Mouse (Mus musculus): Measurements from ENCODE around the gene Atxn1.
A peak's percentile ranks its signal among the peaks of the same experiment; 100 is the strongest.

Atxn1 gene

GRCm38 (mm10) chr13:45583061-45583460 lies 381.7 kb downstream of the Atxn1 start:
- no peak for DNase-seq (ENCODE audit: low read depth, low spot score)

- peak; percentile 42 for DNase-seq (ENCODE audit: low read depth, low spot score)
Measured at GRCm38 (mm10) chr13:45582294-45582693, 382.5 kb downstream of the Atxn1 start.

- DNase-seq (ENCODE audit: low read depth, low spot score), result no peak
Measured at GRCm38 (mm10) chr13:45579751-45580150, 385.1 kb downstream of the Atxn1 start.

- peak; percentile 76 for DNase-seq (ENCODE audit: low read depth, low spot score)
Measured at GRCm38 (mm10) chr13:45577784-45578183, 387.0 kb downstream of the Atxn1 start.

GRCm38 (mm10) chr13:45577366-45577765 lies 387.4 kb downstream of the Atxn1 start:
- DNase-seq (ENCODE audit: low read depth, low spot score), result no peak

GRCm38 (mm10) chr13:45576185-45576584 lies 388.6 kb downstream of the Atxn1 start:
- DNase-seq (ENCODE audit: low read depth, low spot score), result peak; percentile 95

GRCm38 (mm10) chr13:45572768-45573167 lies 392.0 kb downstream of the Atxn1 start:
- DNase-seq (ENCODE audit: low read depth, low spot score), result peak; percentile 66

GRCm38 (mm10) chr13:45571795-45572262 lies 393.0 kb downstream of the Atxn1 start:
- peak; percentile 82 for DNase-seq (ENCODE audit: low read depth, low spot score)

GRCm38 (mm10) chr13:45569932-45570331 lies 394.9 kb downstream of the Atxn1 start:
- DNase-seq (ENCODE audit: low read depth, low spot score), result peak; percentile 82

GRCm38 (mm10) chr13:45564946-45565345 lies 399.9 kb downstream of the Atxn1 start:
- DNase-seq (ENCODE audit: low read depth, low spot score), result no peak

GRCm38 (mm10) chr13:45562011-45562410 lies 402.8 kb downstream of the Atxn1 start:
- DNase-seq (ENCODE audit: low read depth, low spot score), result peak; percentile 50

- peak; percentile 65 for DNase-seq (ENCODE audit: low read depth, low spot score)
Measured at GRCm38 (mm10) chr13:45560543-45560942, 404.3 kb downstream of the Atxn1 start.

- DNase-seq (ENCODE audit: low read depth, low spot score), result no peak
Measured at GRCm38 (mm10) chr13:45559258-45559657, 405.6 kb downstream of the Atxn1 start.

- DNase-seq (ENCODE audit: low read depth, low spot score), result no peak
Measured at GRCm38 (mm10) chr13:45558367-45558766, 406.4 kb downstream of the Atxn1 start.

- no peak for DNase-seq (ENCODE audit: low read depth, low spot score)
Measured at GRCm38 (mm10) chr13:45553674-45554073, 411.1 kb downstream of the Atxn1 start.

GRCm38 (mm10) chr13:45547549-45547948 lies 417.3 kb downstream of the Atxn1 start:
- no peak for DNase-seq (ENCODE audit: low read depth, low spot score)

GRCm38 (mm10) chr13:45546946-45547345 lies 417.9 kb downstream of the Atxn1 start:
- DNase-seq (ENCODE audit: low read depth, low spot score), result no peak

- DNase-seq (ENCODE audit: low read depth, low spot score), result no peak
Measured at GRCm38 (mm10) chr13:45545974-45546373, 418.8 kb downstream of the Atxn1 start.

- peak; percentile 84 for DNase-seq (ENCODE audit: low read depth, low spot score)
Measured at GRCm38 (mm10) chr13:45539205-45539568, 425.6 kb downstream of the Atxn1 start.

- peak; percentile 73 for DNase-seq (ENCODE audit: low read depth, low spot score)
Measured at GRCm38 (mm10) chr13:45538532-45539204, 426.1 kb downstream of the Atxn1 start.

GRCm38 (mm10) chr13:45538091-45538490 lies 426.7 kb downstream of the Atxn1 start:
- no peak for DNase-seq (ENCODE audit: low read depth, low spot score)

GRCm38 (mm10) chr13:45537110-45537509 lies 427.7 kb downstream of the Atxn1 start:
- DNase-seq (ENCODE audit: low read depth, low spot score), result no peak

GRCm38 (mm10) chr13:45535731-45536453 lies 428.9 kb downstream of the Atxn1 start:
- no peak for DNase-seq (ENCODE audit: low read depth, low spot score)
